Mouse (Mus musculus): ENCODE results near the gene Slc16a3. TPM values are rescaled to one million over a fixed set of nuclear protein-coding genes. Genes with fewer than 3 reads are reported as not detected.
A peak's percentile ranks its signal among the peaks of the same experiment; 100 is the strongest.

Slc16a3 gene
- total RNA-seq, 2 experiments from 2014 or later: 6.9 to 8.6 TPM

DNA sequence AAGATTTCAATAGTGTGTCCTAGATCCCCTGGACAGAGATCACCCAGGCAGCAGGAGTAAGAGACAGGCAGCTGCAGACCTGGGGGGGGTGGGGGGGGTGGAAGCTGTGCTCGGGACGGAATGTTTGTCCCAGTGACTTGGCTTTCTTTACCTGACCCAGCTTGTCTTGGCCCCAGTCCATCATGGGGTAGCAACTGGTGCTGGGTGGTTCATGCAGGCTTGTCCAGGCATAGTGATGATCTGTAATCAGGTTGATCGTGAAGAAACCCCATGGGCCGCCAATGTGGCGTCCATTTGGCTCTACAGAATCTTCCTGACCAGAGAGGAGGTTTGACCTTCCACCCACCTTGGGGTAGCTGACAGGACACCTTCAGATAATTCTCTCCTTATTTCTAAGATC is 2.4 kb upstream of the Slc16a3 start:
- DNase-seq (ENCODE audit: low spot score in 2 of 2): no peak

DNA sequence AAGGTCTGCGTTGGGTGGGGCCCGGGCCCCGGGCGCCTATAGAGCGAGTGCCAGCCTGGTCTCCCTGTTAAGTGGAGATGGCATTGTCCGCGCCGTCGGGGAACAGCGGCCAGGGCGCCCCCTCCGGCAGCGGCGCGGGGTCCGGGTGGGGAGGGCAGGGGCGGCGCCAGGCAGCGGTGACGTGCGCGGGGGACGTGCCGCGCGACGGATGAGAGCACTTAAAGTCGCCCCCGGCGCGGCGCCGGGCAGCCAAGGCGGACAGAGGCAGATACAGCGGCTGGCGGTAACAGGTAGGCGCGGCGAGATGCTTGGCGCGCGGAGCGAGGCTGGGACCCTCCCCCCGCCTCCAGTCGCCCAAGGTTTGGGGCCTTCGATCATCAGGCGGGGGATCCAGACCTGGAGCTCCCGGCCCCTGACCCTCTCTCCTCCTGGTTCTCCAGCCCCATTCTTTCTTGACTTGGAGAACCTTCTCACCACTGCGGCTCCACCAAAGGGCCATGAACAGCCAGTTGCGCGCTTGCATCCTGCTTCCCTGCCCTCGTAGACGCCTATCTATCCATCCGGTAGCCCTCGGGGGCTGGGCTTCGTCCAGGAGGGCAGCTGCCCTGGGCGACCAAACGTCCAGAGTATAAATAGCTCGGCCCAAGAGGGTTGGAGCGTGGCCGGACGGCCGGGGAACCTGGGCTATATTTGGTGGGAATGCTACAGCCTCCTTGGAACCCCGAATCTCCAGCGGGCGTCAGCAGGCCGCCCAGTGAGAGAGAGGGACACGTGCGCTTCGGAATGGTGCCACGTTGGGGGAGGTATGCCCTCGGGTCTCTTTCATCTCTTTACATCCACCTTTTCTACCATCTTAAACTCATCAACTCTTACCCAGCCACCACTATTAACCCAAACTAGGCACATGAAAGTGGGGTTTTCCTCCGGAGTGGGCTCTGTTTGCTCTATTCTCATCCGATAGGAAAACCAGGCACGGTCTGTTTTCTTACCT is 876 bp downstream of the Slc16a3 start:
- no peak for DNase-seq (ENCODE audit: low spot score in 2 of 2)

DNA sequence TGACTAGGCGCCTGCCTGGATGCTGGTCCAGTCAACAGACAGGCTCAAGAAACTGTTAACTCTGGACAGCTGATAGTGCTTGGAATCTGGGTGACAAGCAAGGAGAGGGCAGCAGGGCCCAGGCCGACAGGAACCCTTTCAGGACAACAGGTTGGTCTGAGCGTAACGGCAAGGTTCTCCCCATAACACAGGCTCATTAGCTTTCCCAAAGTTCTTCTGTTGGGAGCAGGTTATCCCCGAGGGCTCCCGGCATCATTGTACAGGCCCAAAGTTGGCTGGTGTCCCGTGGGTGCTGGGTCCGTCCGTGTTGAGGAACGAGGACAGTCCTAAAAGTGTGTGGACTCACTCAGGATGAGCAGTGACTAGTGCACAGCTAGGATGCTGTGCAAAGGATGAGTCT is 1.6 kb downstream of the Slc16a3 start:
- DNase-seq (ENCODE audit: low spot score in 2 of 2): no peak

DNA sequence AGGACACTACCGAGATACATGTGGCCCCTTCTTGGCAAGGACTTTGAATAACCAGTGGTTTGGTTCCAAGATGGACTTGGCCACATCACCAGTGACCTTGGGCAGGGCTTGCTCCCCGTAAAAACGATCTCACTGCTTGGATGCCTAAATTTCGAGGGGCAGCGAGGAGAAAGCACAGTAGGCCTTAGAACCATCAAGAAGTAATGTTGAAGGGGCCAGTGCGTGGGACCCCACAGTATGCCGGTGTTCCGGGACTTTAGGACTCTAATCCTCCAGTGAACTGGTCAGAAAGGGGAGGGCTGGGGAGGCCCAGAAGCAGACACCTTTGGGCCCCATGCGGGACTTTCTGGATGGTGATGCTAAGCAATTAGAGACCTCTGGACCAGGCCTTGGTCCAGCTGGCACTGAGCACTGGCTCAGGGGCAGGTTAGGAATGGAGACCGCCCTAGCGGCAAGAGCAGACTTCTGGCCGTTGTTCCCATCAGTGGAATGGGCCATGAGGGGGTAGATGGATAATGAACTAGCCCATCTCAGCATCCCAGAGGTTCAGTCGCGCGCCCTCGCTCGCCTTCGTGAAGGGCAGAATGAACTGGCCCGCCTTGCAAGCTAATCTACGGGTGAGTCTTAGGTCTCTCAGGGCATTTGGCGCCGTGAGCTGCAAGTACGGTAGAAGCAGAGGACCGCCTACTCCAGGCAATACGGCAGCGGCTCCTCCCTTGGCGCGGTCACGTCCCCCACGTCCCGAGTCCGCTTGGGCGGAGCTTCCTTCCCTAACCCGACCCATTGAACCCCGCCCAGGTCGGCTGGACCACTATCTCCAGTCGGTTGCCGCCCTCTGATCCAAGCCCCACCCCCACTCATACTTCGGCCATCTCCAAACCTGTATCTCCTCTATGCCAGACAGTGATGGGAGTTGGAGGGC is 2.3 kb downstream of the Slc16a3 start:
- peak; percentile 54 to 68 for DNase-seq (ENCODE audit: low spot score in 2 of 2)

DNA sequence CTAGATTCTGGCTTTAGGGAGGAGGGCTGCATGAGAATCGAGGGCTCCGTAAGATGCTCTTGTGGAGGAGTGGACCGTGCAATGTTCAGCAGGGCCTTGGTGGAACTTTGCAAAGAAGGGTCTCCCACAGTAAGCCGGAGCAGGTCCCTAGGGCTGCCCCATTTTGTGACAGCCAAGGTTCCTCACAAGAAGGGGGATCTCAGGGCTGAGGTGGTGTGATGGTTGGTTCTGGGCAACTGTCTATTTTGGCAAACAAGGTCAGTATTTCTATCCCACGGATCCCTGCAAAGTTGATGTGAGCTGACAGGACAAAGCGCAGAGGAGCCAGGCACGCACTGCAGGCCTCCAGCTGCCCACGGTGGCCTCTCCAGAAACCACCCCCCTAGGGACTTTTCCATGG is 3.0 kb downstream of the Slc16a3 start:
- DNase-seq (ENCODE audit: low spot score in 2 of 2): no peak

DNA sequence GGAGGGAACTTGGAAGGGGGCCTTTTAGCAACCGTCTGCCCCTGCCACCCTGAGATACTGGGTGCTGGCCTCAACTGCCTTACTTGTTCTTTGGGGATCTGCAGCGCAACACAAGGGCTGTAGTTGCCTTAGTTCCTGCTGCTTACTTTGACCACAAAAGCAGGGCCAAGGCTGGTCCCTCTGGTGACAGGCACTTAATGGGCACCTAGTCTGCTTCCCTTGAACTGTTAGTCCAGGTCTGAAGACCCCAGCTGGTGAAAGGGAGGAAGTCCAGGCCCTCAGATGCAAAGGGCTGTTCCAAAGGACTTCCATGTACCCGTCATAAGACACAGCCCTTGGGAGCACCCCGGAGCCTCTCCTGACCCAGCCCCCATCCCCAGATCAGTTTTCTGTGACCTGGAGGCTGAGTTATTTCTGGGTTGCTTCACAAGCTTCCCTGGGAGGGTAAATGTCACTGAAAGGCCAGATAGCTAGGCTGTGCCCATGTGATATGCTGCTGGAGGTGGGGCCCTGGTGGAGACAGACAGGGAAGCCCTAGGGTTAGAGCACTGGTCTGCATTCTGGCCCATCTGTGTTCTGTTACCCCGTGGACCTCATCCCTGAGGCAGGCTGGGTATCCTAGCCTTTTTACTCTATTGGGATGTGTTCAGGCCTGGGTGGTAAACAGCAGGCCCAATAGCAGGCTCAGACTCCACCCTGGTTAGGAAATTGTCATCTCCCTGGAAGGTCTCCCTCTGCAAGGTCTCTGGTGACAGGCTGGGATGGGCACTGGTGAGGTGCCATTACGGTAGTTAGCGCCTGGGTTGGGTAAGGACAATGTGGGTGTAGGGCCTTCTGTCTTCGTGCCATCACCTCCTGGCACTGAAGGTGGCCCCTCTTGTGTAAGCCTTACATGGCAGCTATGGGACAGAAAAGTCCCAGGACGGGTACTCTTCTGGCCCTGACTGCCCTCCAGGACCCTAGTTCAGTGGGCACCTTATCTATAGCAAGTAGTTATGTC is 3.8 kb downstream of the Slc16a3 start:
- no peak for DNase-seq (ENCODE audit: low spot score in 2 of 2)

DNA sequence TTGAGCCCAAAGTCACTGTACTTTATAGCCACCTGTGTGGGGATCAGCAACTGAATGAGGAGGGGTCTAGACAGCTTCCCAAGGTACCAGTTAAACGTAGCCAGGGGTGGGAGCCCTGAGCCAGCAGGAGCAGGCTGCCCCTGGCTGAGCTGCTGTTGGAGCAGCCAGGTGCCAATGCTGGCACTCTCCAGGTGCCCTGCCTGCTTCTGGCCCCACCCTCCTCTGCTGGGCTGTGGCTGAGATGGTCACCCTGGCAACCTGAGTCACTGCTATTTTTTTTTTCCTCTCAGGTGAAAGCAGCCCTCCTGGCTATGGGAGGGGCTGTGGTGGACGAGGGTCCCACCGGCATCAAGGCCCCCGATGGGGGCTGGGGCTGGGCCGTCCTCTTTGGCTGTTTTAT is 6.7 kb downstream of the Slc16a3 start:
- no peak for DNase-seq (ENCODE audit: low spot score in 2 of 2)

DNA sequence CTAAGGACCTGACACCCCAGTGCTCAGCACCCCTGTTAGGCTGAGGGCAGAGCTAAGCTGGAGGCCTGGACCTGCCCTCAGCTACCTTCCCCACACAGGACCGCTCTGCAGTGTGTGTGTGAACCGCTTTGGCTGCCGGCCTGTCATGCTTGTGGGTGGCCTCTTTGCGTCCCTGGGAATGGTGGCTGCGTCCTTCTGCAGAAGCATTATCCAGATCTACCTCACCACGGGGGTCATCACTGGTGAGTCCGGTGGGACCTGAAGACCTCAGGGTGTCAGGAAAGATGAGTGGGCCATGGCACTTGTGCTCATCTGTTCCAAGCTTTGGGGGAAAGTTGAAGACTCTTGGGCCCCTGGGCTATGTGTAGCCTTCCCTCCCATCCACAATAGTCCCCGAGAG is 7.4 kb downstream of the Slc16a3 start:
- no peak for DNase-seq (ENCODE audit: low spot score in 2 of 2)

DNA sequence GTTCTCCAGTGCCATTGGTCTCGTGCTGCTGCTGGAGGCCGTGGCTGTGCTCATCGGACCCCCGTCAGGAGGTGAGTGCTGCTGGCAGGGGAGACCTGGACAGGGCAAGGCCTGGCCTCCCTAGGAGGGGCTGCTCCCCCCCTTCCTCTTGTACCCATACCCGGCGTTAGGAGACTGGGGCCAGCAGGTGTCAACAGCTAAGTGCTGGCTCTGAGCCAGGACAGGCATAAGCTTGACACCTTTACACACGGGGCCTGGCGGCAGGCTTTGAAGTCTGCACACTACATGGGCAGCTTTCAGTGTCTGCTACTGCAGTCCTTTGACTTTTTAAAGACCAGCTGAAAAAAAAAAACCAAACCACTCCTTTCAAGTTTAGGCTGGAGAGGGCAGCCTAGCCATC is 8.8 kb downstream of the Slc16a3 start:
- DNase-seq (ENCODE audit: low spot score in 2 of 2): no peak

DNA sequence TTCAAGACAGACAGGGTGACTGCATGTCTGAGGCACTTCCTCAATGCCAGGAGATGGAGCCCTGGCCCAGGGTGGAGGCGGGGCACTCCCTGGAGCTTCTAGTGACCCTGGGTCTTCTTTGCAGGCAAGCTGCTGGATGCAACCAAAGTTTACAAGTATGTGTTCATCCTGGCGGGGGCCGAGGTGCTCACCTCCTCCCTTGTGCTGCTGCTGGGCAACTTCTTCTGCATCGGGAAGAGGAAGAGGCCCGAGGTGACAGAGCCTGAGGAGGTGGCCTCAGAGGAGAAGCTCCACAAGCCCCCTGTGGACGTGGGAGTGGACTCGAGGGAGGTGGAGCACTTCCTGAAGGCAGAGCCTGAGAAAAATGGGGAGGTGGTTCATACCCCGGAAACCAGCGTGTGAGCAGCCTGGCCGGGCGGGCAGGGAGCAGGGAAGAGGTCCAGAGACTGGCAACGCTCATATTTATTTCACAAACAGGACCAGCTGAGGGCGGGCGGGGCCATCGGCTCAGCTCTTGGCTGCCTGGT is 9.5 kb downstream of the Slc16a3 start:
- DNase-seq (ENCODE audit: low spot score in 2 of 2): no peak

DNA sequence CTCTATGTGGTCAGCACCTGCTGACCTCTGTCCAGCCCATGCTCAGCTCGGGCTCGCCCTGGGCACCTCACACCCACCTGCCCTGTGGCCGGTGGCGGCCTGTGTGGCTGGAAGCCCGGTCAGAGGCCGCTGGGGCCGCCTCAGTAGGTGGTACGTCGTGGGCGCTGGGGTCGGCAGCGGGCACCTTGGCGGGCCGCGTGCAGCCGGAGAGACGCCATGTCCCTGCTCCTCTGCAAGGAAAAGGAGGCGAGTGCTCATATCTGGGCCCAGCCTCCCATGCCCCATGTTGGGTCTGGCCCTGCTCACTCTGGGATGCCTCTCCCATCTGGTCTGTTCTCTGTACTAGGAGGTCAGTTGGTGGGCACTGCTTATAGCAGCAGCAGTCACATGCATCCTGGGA is 10.8 kb downstream of the Slc16a3 start:
- no peak for DNase-seq (ENCODE audit: low spot score in 2 of 2)

DNA sequence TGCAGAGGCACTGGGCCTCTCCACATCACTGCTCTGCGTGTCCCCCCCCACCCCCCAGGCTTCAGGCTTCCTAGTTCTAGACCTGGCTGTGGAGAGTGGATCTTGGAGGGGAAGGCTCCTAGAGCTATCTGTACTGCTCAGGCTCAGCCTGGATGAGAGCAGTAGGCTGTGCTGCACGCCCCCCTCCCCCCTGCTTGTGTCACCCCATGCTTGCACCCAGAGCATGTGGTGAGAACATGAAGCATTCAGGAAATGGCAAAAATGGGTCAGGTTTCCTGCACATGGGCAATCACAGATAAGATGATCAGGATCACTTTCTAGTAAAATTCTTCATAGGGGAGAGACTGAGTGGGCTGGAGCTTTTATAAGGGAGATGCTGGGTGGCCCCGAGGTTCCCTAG is 11.3 kb downstream of the Slc16a3 start:
- DNase-seq (ENCODE audit: low spot score in 2 of 2): no peak

DNA sequence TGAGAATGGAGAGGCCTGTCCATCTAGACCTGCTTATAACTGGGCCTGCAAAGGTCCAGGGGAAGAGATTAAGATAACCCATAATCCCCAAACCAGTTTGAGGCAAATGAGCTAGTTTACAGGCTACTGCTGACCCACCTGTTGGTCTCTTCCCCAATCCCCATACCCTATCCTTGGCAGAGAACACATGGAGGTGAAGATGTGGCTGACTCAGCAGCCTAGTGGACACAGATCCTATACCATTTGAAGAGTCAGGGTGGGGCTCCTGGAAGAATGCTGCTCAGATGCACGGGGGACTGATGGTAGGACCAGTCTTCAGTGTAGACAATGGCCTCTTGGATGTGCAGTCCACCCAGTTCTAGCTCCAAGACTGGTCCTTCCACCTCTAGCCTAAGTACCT is 12.0 kb downstream of the Slc16a3 start:
- DNase-seq (ENCODE audit: low spot score in 2 of 2): no peak

DNA sequence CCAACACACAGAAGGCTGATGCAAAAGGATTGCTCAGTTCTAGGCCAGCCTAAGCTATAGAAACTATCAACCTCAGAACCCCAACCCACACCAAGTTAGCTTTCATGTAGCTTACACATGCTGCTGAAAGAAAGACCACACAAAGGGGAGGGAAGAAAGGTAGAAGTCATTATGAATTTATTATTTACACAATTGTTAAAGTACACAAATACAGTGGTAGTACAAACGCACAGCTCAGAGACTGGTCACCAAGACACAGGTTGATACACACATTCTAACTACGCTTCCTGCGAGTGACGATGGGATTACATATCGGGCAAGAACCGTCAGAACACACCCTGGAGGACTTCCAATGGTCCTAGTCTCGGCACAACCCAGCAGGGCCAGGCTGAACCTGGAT is 13.3 kb downstream of the Slc16a3 start:
- DNase-seq (ENCODE audit: low spot score in 2 of 2): no peak

DNA sequence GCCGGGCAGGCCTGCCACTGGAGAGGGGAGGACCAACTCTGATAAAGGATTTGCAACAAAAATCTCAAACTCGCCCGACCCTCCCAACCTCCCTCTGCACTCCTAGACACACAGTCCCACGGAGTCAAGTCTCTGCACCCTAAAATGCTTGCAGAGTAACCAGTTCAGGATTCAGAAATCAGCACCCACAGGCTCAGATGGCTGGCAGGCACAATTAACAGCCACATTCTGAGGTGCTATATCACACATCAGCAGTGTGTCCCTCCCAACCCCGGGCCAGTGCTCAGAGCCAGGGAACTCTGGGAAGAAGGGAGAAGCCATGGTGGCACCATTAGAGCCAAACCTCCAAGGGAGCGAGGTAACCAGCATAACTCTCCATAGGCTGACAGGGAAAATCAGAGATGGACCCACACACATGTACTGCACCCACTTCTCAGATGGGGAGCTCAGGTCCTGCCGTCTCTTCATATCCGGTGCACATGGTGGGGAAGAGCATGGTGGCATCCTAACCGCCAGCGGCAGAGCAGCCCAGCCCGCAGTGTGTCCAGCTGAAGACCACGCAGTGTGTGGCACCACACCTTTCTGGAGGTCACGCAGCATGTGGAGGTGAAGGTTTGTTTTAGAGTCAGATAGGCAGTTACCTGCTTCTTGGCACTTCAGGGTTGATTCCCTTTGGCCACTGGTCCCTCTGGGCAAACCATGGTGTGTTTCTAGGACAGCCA is 13.9 kb downstream of the Slc16a3 start:
- no peak for DNase-seq (ENCODE audit: low spot score in 2 of 2)

DNA sequence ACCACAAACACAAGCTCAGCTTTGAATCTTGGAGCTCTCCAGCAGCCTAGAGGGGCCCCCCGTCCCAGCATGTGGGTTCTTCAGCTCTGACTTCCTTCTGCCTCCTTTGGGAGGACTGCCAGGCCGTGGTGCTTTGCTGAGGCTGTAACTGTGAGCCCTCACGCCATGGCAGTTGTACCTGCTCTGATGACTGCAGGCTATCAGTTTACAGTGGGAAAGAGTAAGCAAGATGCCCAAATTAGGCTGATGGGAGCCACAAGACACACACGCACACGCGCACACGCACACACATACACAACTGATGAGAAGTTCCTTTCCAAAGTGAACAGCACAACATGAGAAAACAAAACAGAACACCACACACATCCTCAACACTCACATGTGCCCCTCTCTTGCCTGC is 14.6 kb downstream of the Slc16a3 start:
- DNase-seq (ENCODE audit: low spot score in 2 of 2): no peak

DNA sequence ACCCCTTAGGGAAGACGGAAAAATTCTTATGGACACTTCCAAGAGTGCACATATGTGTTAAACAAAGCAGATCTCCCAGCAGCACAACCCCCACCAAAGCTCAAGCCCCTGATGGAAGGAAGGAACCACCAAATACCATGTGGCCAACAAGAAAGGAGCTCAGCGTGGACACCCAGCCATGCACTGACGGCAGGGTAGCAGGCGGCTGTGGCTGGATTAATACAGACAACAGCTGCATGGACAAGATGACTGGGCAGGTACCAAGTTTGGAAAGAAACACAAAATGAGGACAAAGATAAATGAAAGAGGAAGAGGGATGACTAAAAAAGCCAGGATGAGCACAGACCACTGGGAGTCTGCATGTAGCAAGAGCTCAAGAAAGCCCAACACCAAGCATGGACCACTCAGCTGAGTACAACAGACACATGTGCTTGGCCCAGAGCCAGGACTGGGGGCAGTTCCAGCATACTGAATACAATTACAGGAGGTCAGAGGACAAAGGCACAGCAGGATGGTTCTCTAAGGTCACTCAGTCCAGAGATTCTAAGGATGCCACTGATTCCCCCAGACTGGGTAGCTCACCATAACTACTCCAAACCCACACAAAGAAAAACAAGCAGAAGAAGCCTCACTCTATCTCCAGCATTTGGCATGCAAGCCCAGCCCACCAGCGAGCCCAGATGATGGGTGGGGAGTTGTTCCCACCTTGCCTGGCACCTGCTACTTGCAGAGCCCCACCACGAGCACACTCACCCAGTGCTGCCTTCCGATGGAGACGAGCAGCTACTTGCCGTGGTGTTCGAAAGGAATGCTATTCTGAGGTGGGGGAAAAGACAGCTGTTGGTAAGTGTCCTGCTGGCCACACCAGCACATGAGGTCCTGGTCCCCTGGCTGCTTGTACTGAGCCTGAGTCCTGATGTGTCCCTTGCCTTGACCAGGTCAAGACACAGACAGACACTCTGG is 16.2 kb downstream of the Slc16a3 start:
- DNase-seq (ENCODE audit: low spot score in 2 of 2): no peak

DNA sequence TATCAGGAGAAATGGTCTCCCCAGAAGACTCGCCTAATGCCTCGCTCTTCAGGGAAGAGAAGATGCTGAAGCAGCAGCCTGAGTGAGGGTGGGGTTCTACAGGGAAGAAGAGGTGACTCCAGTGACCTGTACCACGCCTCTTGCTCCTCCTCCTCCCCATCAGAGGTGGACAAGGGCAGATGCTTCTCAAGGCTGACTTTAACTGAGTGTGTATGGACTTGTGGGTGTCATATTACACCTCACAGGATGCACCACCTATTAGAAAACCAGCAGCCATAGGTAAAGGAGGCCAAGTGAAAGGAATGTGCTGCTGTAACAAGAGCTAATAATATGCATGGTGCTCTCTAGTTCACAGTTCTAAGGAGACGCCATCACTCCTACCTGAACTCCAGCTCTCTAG is 17.3 kb downstream of the Slc16a3 start:
- no peak for DNase-seq (ENCODE audit: low spot score in 2 of 2)

DNA sequence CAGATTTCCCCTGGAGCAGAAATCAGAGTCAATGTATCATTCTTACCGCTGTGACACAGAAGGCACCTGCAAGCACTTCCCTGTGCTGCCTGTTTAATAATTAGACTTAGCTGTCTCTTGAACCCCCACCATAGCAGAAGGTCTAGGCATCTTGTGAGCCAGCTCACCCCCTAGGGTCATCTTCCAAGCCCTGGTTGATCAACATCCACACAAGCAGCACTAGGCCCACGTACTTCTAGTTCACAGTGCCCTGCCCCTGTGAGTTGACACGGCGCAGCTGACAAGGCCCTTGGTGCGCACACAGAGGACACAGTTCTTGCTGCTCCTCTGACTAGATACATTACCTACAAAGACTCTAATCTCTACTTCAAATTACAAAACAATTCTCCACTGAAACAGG is 21.5 kb downstream of the Slc16a3 start:
- no peak for DNase-seq (ENCODE audit: low spot score in 2 of 2)
